In genomic region chr15:57340499-57340898, GRCm38 (mm10) we compare ENCODE assay signal across 17 mouse cellular contexts.
DNase-seq lines count a peak whose midpoint lies in the region; TF ChIP-seq lines count a peak whose summit lies in the region.
"Had no signal": no experiment of that assay in that cellular context is flagged by ENCODE, and none has a peak within 500 bp of the region (broad histone marks: within the 10 kb centered on the region; RNA-seq: fewer than 3 reads in every experiment).

No protein-coding gene starts in this region.

- 5% methylated on average over 3 of the region's 3 CpGs for whole genome bisulfite sequencing in cerebellum, adult 2 months

- H3K4me3 ChIP-seq in cerebellum, adult 2 months (replicated peaks; ENCODE audit: insufficient read depth, low read depth, low read length) = no peak overlapping the region
- H3K4me3 ChIP-seq: heart, embryonic 13.5 days; left cerebral cortex, adult 2 months; megakaryocyte, embryonic 14.5 days had no signal

- peak; percentile 3 to 16 for DNase-seq in cerebellum, postnatal 14 days
- DNase-seq in cerebellum, adult 2 months = no peak
- peak; percentile 7 for DNase-seq in layer of hippocampus, adult 11-12 months (ENCODE audit: low spot score)
- no peak for DNase-seq in layer of hippocampus, postnatal 25 days (ENCODE audit: extremely low spot score in 1 of 2, low spot score in 1 of 2)
- DNase-seq in brain, embryonic 14.5 days (ENCODE audit: low read depth) = peak; percentile 90
- peak; percentile 9 to 13 for DNase-seq in layer of hippocampus, postnatal 10 days (ENCODE audit: low spot score in 2 of 2)
- DNase-seq in neural tube, embryonic 10.5 days (ENCODE audit: extremely low spot score, low spot score) = no peak
- no peak for DNase-seq in adrenal gland, postnatal 14 days
- DNase-seq: cerebellum, postnatal 36 days; kidney, adult 18-20 months; kidney, postnatal 10 days; lung, adult 2 months; midbrain, embryonic 14.5 days had no signal

- TF ChIP-seq CTCF in cerebellum, adult 2 months (IDR thresholded peaks at IDR 0.05; ENCODE audit: borderline replicate concordance, insufficient read depth, low read depth, low read length) = no peak
- no peak for TF ChIP-seq CTCF in brain, embryonic 14.5 days (IDR thresholded peaks at IDR 0.05; ENCODE audit: borderline replicate concordance, extremely low read depth, insufficient read depth, insufficient read length)

- H3K27me3 ChIP-seq in cerebellum, adult 2 months (ENCODE audit: control insufficient read depth, insufficient read depth, low read length) = no peaks in the 10 kb centered on the region
- H3K27me3 ChIP-seq: heart, embryonic 13.5 days; megakaryocyte, embryonic 14.5 days had no signal

- no peak for TF ChIP-seq POLR2A in cerebellum, adult 2 months (IDR thresholded peaks at IDR 0.05; ENCODE audit: borderline replicate concordance, insufficient read depth, low read length)
- no peak for TF ChIP-seq POLR2A in brain, embryonic 14.5 days (IDR thresholded peaks at IDR 0.05; ENCODE audit: borderline replicate concordance, extremely low read depth, insufficient read depth, insufficient read length, poor library complexity, severe bottlenecking)

- H3K4me1 ChIP-seq in cerebellum, adult 2 months (ENCODE audit: control insufficient read depth, insufficient read depth, low read length) = no peaks in the 10 kb centered on the region
- H3K4me1 ChIP-seq: heart, embryonic 13.5 days; megakaryocyte, embryonic 14.5 days had no signal

- no peak overlapping the region for H3K27ac ChIP-seq in cerebellum, adult 2 months (ENCODE audit: insufficient read depth, low read length)
- H3K27ac ChIP-seq: heart, embryonic 13.5 days; left cerebral cortex, adult 2 months; stomach, postnatal 0 days had no signal

Comparison
In these comparisons a context has a peak if more than half of its experiments do, and no peak if none do; other contexts are left out.
1. DNase-seq: peak in cerebellum, postnatal 14 days (2 of 2), layer of hippocampus, adult 11-12 months (single experiment), brain, embryonic 14.5 days (single experiment) and layer of hippocampus, postnatal 10 days (2 of 2); none in cerebellum, adult 2 months (0 of 2), layer of hippocampus, postnatal 25 days (0 of 2), neural tube, embryonic 10.5 days (single experiment) and adrenal gland, postnatal 14 days (single experiment).